Mouse (Mus musculus): ENCODE results near the gene Ubash3a.

GRCm38 (mm10) chr17:31265171-31265572, 57.5 kb downstream of the Ubash3a start:
- TF ChIP-seq CTCF (IDR thresholded peaks at IDR 0.05; ENCODE audit: low read depth) (no peak), EP300 (IDR thresholded peaks at IDR 0.05; ENCODE audit: low read depth) (no peak)

All from liver, embryonic 14.5 days (tissue).